Mouse (Mus musculus) gonadal fat pad, adult 2 months (tissue): Measurements from ENCODE around the gene Ak3. TPM values are rescaled to one million over a fixed set of nuclear protein-coding genes. Genes with fewer than 3 reads are reported as not detected.

Experiments
- DNase-seq: peaks from one replicate; pipeline ENCODE4 v3.0.0-alpha.2; 2012; ENCODE audit warnings: low read depth
- polyA plus RNA-seq: library from polyadenylated mRNA; depleted of rRNA; stranded (reverse); fragments of >200 nt; gene quantifications from 2 replicates; pipeline ENCODE4 v1.2.3, GENCODE M21; 2012; rRNA removed

Gene Ak3
- polyA plus RNA-seq, result 102 and 125 TPM in 2 replicates

DNA sequence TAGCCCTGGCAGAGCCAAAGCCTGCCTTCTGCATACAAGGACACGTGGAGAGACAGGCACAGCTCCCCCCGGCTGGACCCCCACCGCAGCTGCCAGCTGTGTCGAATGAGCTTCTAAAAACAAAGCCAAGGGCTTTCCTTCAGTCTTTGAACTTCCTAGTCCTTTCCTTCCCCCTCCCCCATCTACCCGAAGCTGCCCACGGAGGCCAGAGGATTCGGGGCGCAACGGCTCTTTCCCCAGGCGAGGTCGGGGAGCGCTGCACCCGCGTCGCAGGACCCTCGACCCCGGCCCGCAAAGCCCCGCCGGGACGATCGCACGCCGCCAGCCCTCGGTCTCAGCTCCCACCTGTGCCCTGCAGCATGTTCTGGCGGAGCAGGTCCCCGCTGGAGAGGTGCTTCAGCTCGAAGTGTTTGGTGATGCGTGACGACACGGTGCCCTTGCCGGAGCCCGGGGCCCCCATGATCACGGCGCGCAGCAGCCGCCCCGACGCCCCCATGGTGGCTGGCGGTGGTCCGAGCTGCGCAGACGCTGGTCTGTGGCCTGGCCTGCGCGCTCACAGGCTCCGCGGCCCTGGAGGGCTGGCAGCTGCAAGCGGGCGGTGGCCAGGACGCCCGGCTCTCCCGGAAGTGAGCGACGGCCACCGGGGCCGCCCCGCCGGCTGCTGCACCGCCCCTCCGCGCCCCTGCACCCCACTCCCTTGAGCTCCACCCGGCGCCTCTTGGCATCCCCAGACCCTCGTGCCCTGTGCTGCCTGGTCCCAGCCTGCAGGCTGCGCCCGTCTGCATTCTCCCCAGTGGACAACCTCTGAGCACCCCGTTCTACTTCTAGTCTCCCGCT lies at the start of gene Ak3:
Gene Ak3 (minus strand): TSS at position 628 of the 837 bp plus-strand sequence.
- DNase-seq, result no peak

GRCm38 (mm10) chr19:29092194-29092593 lies 44.4 kb upstream of the Ak3 start:
- DNase-seq, result no peak

DNA sequence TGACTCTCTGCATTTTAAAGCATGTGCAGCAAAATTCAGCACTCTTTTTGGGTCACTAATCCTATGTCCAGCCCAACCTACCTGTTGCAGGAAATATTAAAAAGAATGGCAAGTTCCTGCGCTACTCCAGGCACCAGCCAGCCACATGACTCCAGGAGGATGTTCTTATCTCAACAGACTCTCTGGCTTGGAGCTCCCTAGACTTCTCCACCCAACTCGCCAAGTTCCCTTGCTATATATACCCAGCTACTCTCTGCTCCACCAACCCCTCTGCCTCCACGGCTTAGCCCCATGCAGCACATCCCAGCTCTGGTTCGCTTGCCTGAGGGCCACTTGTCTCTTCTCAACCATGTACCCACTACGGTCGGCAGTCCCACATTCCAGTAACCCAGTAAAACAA lies 40.9 kb upstream of the Ak3 start:
- DNase-seq, result no peak

- DNase-seq, result no peak
Observed at GRCm38 (mm10) chr19:29074802-29075201, 27.0 kb upstream of the Ak3 start.

DNA sequence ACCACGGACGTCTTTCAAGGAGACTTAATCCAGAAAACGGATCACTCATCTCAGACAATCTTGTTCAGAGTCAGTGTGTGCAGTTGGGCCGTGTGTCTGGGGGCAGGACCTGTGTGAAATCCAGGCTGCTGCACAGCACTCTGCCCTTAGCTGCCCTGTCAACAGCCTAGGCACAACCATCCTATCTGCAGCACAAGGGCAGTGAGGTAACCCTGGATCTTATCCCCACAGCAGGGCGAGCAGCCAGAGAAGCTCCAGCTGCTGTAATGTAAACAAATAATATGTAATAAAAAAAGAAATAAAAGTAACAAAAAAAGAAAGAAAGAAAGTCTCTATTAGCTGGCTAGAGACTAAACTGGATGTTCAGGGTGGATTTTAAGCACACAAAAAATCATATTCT lies 21.4 kb upstream of the Ak3 start:
- no peak for DNase-seq

GRCm38 (mm10) chr19:29066981-29067471 lies 19.3 kb upstream of the Ak3 start:
- no peak for DNase-seq

DNA sequence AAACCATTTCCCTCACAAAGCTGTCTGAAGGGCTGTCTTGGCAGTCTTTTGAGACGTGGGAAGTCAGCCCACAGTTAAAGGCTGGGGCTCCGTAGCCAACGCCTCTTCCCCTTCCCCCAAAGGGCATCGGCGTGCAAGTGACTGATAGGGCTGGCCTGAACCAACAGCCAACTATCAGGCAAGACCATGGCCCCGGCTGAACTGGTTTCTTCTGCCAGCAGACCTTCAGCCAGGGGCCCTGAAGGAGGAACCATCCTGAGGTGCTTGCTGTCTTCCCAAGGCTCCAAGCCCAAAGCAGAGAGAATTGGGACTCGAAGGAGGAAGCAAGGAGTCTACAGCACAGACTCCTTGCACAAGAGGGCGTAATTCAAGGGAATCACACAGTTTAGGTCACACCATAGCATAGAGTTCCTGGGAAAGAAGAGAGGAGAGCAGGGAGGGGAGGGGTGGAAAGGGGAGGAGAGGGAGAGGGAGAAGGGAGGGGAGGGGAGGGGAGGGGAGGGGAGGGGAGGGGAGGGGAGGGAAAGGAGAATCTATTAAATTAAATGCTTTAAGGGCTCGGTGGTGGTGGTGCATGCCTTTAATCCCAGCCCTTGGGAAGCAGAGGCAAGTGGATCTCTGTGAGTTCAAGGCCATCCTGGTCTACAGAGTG lies 16.8 kb upstream of the Ak3 start:
- no peak for DNase-seq

GRCm38 (mm10) chr19:29063577-29064363 lies 16.0 kb upstream of the Ak3 start:
- no peak for DNase-seq

DNA sequence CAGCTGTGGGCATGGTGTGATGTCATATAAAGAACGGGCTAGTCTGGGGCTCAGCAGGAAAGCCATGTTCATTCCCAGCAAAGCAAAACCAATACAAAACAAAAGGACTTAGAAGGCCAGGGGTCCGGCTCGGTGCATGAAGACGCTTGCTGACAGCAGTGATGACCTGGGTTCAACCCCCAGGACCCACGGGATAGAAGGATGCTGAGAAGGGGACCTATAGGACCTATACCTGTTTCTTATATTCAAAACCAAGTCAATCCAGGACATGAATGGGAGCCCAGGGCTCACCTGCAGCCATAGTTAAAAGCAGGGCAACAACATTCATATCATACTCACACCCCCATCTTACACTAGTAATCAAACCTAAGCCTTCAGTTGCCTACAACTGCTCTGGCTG lies 15.2 kb upstream of the Ak3 start:
- no peak for DNase-seq

DNA sequence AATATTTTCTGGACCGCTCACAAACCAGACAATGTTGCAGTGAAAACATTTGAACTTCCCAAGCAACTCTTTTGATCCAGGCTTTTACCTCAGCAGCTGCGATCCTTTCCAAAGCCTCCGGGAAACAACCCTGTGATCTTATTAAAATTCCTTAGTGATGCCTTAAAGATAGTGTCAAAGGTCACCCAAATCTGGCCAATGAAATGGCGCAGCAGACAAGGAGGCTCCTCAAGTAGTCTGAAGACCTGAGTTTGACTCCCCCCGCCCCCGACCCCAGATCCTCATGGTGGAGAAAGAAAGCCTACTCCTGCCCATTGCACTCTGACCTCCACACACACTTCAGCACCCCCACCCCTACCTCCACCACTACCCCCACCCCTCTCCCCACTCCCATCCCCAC lies 12.5 kb upstream of the Ak3 start:
- DNase-seq, result no peak

- DNase-seq, result no peak
Observed at GRCm38 (mm10) chr19:29059688-29060087, 11.9 kb upstream of the Ak3 start.

GRCm38 (mm10) chr19:29058741-29059140 lies 11.0 kb upstream of the Ak3 start:
- DNase-seq, result no peak

DNA sequence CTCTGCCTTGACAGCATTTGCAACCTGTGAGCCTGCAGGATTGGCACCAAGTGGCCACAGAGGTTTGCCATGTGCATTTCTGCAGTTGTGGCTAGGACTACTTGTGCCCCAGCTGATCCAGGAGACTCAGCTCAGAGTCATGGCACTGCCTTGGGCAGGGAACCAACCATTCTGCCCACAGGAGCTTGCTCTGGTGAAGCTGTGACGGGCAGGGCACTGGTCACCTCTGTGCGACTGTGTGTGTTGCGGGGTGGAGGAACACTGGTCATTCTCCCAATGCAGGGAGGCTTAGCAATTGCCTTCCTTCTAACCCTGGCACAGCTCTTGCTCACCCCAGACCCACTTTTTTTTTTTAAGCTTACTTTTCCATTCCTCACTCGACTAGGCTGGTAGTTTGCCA lies 7.7 kb upstream of the Ak3 start:
- no peak for DNase-seq

DNA sequence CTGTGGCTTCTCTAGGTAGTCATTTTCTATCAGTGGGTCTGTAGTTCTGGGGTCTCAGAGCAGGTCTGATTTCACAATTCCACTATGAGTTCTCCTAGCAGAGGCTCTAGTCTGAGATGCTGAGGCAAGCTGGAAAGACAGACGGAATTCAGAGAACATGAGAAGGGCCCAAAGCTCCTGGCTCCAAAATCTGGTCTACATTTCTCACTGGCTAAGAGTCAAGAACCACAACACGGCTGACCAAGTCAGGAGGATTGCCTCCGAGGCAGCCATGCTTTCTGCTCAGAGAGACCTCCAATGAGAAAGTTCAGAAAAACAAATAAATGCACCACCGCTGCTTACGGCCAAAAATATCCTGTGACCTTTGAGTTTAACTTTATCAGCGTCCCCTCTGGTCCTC lies 6.8 kb upstream of the Ak3 start:
- no peak for DNase-seq

DNA sequence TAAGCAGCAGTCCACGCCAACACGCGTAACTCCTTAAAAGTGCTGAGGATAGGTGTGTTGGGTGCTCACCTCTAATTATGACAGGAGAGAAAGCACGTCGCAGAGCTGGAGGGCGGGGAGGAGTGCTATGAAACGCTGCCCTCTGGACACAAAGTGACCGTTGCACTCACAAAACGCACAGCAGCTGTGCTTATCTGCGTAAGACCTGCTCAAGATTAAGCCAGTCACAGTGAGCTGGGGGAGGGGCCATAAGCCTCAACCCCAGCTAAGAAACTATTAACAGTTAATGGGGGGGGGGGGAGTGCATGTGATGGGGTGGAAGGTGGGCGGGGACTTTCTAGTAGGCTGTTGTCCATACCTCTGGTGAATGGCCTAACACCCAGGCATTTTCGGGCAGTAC lies 5.0 kb upstream of the Ak3 start:
- DNase-seq, result no peak

GRCm38 (mm10) chr19:29050186-29050980 lies 2.6 kb upstream of the Ak3 start:
- DNase-seq, result no peak

DNA sequence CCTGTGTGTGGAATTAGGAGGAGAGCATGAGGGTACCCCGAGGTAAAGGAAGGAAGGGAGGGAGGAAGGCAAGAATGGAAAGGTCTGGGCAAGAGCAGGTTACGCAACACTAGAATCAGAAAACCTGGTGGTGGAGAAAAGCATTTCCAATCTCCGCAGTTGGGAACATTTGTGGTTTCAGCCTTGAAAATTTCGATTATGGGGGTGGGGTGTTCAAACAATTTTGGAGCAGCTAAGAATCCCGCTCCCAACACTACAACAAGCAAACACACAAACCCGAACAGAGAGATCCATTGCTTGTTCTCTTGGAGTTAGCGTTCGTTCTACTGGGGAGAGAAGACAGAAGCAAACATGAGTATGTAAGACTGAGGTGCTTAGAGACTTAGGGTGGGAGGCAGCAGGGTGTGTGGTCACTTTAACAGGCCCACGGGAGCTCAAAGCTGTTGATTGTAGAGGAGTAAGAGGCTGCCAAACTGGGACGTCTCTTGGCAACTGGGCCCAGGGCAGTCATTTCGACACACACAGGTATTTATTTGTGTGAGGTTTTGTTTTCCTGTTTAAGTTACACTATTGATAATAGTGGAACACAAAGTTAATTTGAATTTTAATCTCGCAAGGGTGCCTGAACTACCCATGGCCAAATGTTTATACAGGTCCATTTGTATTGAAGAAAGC lies 1.8 kb upstream of the Ak3 start:
- DNase-seq, result no peak

GRCm38 (mm10) chr19:29046961-29047333 lies 814 bp downstream of the Ak3 start:
- no peak for DNase-seq

- DNase-seq, result no peak
Observed at GRCm38 (mm10) chr19:29045956-29046650, 1.7 kb downstream of the Ak3 start.

DNA sequence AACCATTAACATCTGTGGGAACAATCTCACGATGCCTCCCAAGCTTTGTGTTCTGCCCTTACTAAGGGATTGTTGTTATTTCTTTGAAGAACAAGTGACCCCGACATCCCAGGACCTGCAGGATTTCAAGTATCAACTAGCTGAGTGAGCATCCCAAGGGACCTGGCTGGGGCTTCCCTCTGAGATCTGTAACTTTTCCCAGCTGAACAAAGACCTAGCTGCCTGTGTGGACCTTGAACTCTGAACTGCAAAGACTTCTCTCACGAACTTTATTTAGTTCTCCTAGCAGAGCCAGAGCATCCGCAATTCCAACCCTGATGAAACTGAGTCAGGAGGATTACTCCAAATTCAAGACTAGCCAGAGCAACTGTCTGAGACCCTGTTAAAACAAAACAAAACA lies 2.4 kb downstream of the Ak3 start:
- DNase-seq, result no peak
